In the genomic region with DNA sequence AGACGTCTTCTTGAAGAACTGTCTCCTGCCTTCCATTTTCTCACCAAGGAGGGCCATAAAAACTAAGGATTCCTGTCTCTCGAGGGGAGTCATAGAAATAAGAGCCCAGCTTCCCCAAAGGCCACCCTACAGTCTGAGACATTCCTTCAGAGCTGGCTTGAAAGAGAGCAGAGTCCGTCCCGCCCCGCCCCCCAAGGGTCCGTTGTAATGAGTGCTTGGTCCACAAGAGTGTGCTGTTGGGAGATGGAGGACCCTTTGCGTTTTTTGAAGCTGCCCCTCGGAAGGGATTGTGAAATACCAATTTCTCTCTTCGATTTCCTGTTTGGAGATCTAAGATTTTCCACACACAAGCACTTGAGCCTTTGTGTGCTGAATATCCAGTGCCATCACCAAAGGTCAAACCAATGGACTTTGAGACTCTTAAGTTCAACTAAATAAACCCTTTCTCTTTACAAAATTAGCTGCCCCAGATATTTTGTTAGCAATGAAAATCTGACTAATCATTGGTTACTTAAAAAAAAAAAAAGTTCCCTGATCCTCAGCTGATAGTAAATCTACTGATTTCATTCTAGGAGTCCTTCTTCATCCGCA, we compare ENCODE assay signal across 9 mouse cellular contexts. TPM values are rescaled to one million over a fixed set of nuclear protein-coding genes. Genes with fewer than 3 reads are reported as not detected.
DNase-seq lines count a peak whose midpoint lies in the region; ATAC-seq and TF ChIP-seq lines count a peak whose summit lies in the region.
"Had no signal": no experiment of that assay in that cellular context is flagged by ENCODE, and none has a peak within 500 bp of the region (broad histone marks: within the 10 kb centered on the region; RNA-seq: fewer than 3 reads in every experiment).

No protein-coding gene starts in this region.

- intact Hi-C loops in gastrocnemius, postnatal 36 days (cut with DNase I) = no loop called here

- TF ChIP-seq CTCF in lung, embryonic 14.5 days (IDR thresholded peaks at IDR 0.05; ENCODE audit: low read depth) = peak; percentile 77

- H3K27ac ChIP-seq in embryonic facial prominence, embryonic 11.5 days (replicated peaks; ENCODE audit: low read depth, low read length) = no peak overlapping the region
- no peak overlapping the region for H3K27ac ChIP-seq in lung, embryonic 14.5 days (ENCODE audit: low read depth)
- H3K27ac ChIP-seq: midbrain, embryonic 12.5 days had no signal

- H3K4me1 ChIP-seq in embryonic facial prominence, embryonic 11.5 days (ENCODE audit: control insufficient read depth, insufficient read depth, low read length) = no peaks in the 10 kb centered on the region
- no peaks in the 10 kb centered on the region for H3K4me1 ChIP-seq in lung, embryonic 14.5 days (ENCODE audit: insufficient read depth)
- H3K4me1 ChIP-seq: midbrain, embryonic 12.5 days had no signal

- no peaks in the 10 kb centered on the region for H3K27me3 ChIP-seq in embryonic facial prominence, embryonic 11.5 days (ENCODE audit: control insufficient read depth, insufficient read depth, low read length)
- H3K27me3 ChIP-seq in lung, embryonic 14.5 days (ENCODE audit: insufficient read depth, low read length) = no peaks in the 10 kb centered on the region
- H3K27me3 ChIP-seq: midbrain, embryonic 12.5 days had no signal

- no peaks in the 10 kb centered on the region for H3K36me3 ChIP-seq in embryonic facial prominence, embryonic 11.5 days (replicated peaks; ENCODE audit: control insufficient read depth, insufficient read depth, low read depth, low read length)
- no peaks in the 10 kb centered on the region for H3K36me3 ChIP-seq in lung, embryonic 14.5 days (ENCODE audit: insufficient read depth)
- H3K36me3 ChIP-seq: midbrain, embryonic 12.5 days had no signal

- peak; percentile 16 for DNase-seq in gastrocnemius, postnatal 10 days
- DNase-seq in gastrocnemius, postnatal 36 days = no peak
- peak; percentile 42 to 50 for DNase-seq in B cell, adult 2 months
- peak; percentile 72 for DNase-seq in embryonic facial prominence, embryonic 11.5 days (ENCODE audit: low spot score)
- peak; percentile 84 for DNase-seq in lung, embryonic 14.5 days
- peak; percentile 67 for DNase-seq in testis, postnatal 10 days (ENCODE audit: low spot score)
- no peak for DNase-seq in adrenal gland, adult 18-20 months (ENCODE audit: low spot score in 2 of 2)

- no peak overlapping the region for H3K4me3 ChIP-seq in embryonic facial prominence, embryonic 11.5 days (ENCODE audit: low read depth, low read length)
- H3K4me3 ChIP-seq in lung, embryonic 14.5 days (ENCODE audit: low read depth, low read length) = no peak overlapping the region
- H3K4me3 ChIP-seq: midbrain, embryonic 12.5 days had no signal

- 25% methylated on average over 10 of the region's 10 CpGs for WGBS in embryonic facial prominence, embryonic 11.5 days
- 20% methylated on average over 10 of the region's 10 CpGs for WGBS in lung, embryonic 14.5 days

- ATAC-seq in embryonic facial prominence, embryonic 11.5 days (replicated peaks; ENCODE audit: insufficient number of reproducible peaks, low FRiP score, low TSS enrichment, low read depth) = no peak
- ATAC-seq in lung, embryonic 14.5 days (ENCODE audit: insufficient read depth) = peak; percentile 74; the same call in 1 of the 2 replicates
- ATAC-seq in erythroblast, adult 5-6 weeks (replicated peaks; ENCODE audit: low FRiP score, poor library complexity, severe bottlenecking) = no peak

- no peak overlapping the region for H3K4me2 ChIP-seq in embryonic facial prominence, embryonic 11.5 days (ENCODE audit: low read depth, low read length)
- 0 out of 2 replicates have a peak overlapping the region, but pooled peaks have one; percentile 1 for H3K4me2 ChIP-seq in lung, embryonic 14.5 days
- H3K4me2 ChIP-seq: midbrain, embryonic 12.5 days had no signal

- H3K9ac ChIP-seq in embryonic facial prominence, embryonic 11.5 days (replicated peaks; ENCODE audit: low read length) = no peak overlapping the region
- no peak overlapping the region for H3K9ac ChIP-seq in lung, embryonic 14.5 days
- H3K9ac ChIP-seq: midbrain, embryonic 12.5 days had no signal

- no peaks in the 10 kb centered on the region for H3K9me3 ChIP-seq in embryonic facial prominence, embryonic 11.5 days (replicated peaks; ENCODE audit: control insufficient read depth, low read length)
- H3K9me3 ChIP-seq in lung, embryonic 14.5 days (ENCODE audit: low read depth, low read length) = no peaks in the 10 kb centered on the region
- H3K9me3 ChIP-seq: midbrain, embryonic 12.5 days had no signal

RNA-seq across cellular contexts. Expression of a gene that starts 2.8 kb away (rescaled TPM):
- not detected for total RNA-seq in gastrocnemius, postnatal 10 days (2021)
- total RNA-seq in gastrocnemius, postnatal 36 days (2021) = not detected
- polyA plus RNA-seq in embryonic facial prominence, embryonic 11.5 days (2014; fragmentation: Nextera tagmentation; extraction: Ambion mirVana) = not detected in 2 replicates
- 0.64 and 1.4 TPM in 2 replicates for polyA plus RNA-seq in lung, embryonic 14.5 days (2014; fragmentation: Nextera tagmentation; extraction: Ambion mirVana)
- not detected in 2 replicates for total RNA-seq in erythroblast, adult 5-6 weeks (2015; ENCODE audit: low replicate concordance)
- 0.28 TPM in 1 of 2 replicates, not detected in the other for total RNA-seq in erythroblast, adult 5-6 weeks (2017; ENCODE audit: low replicate concordance)
- not detected for total RNA-seq in adrenal gland, adult 18-20 months (2021)
- polyA plus RNA-seq: midbrain, embryonic 12.5 days had no signal

RNA-seq across cellular contexts. Expression of a gene that starts 39.2 kb away (rescaled TPM):
- total RNA-seq in gastrocnemius, postnatal 10 days (2021) = not detected
- not detected for total RNA-seq in gastrocnemius, postnatal 36 days (2021)
- not detected in 2 replicates for polyA plus RNA-seq in embryonic facial prominence, embryonic 11.5 days (2014; fragmentation: Nextera tagmentation; extraction: Ambion mirVana)
- polyA plus RNA-seq in lung, embryonic 14.5 days (2014; fragmentation: Nextera tagmentation; extraction: Ambion mirVana) = not detected in 2 replicates
- not detected in 2 replicates for total RNA-seq in erythroblast, adult 5-6 weeks (2015; ENCODE audit: low replicate concordance)
- total RNA-seq in erythroblast, adult 5-6 weeks (2017; ENCODE audit: low replicate concordance) = 2.0 TPM in 1 of 2 replicates, not detected in the other
- not detected for total RNA-seq in adrenal gland, adult 18-20 months (2021)
- polyA plus RNA-seq: midbrain, embryonic 12.5 days had no signal

RNA-seq across cellular contexts. Expression of a gene that starts 57.6 kb away (rescaled TPM):
- 1 to 10 TPM in 1 of 2 experiments, under 1 TPM in 1; 0.07 to 1.8 TPM for total RNA-seq in gastrocnemius, postnatal 10 days (2021)
- under 1 TPM in 1 of 2 experiments, not detected in 1; 0.41 TPM for total RNA-seq in gastrocnemius, postnatal 36 days (2021)
- not detected in 2 replicates for polyA plus RNA-seq in embryonic facial prominence, embryonic 11.5 days (2014; fragmentation: Nextera tagmentation; extraction: Ambion mirVana)
- polyA plus RNA-seq in lung, embryonic 14.5 days (2014; fragmentation: Nextera tagmentation; extraction: Ambion mirVana) = 0.04 and 0.18 TPM in 2 replicates
- total RNA-seq in erythroblast, adult 5-6 weeks (2015; ENCODE audit: low replicate concordance) = not detected in 2 replicates
- total RNA-seq in erythroblast, adult 5-6 weeks (2017; ENCODE audit: low replicate concordance) = not detected in 2 replicates
- under 1 TPM in 1 of 2 experiments, not detected in 1; 0.80 TPM for total RNA-seq in adrenal gland, adult 18-20 months (2021)
- polyA plus RNA-seq: midbrain, embryonic 12.5 days had no signal

Comparison
In these comparisons a context has a peak if more than half of its experiments do, and no peak if none do; other contexts are left out.
1. DNase-seq: peak in gastrocnemius, postnatal 10 days (single experiment), B cell, adult 2 months (2 of 2), embryonic facial prominence, embryonic 11.5 days (single experiment), lung, embryonic 14.5 days (single experiment) and testis, postnatal 10 days (single experiment); none in gastrocnemius, postnatal 36 days (0 of 2) and adrenal gland, adult 18-20 months (0 of 2).